Mouse (Mus musculus) hindbrain, embryonic 14.5 days (tissue): Measurements from ENCODE around the gene Rab5c. TPM values are rescaled to one million over a fixed set of nuclear protein-coding genes. Genes with fewer than 3 reads are reported as not detected.

ENCODE experiments used
- ATAC-seq: fragments of 200-750 bp; cut with Nextera tagmentation; 2 replicates; pipeline ENCODE4 v1.8.0; 2017; ENCODE audit warnings: moderate number of reproducible peaks, mild to moderate bottlenecking, moderate TSS enrichment, moderate library complexity; ENCODE audit not compliant: low FRiP score
- DNase-seq: peaks from one replicate; pipeline ENCODE4 v3.0.0-alpha.2; 2015; ENCODE audit warnings: low spot score
- H3K27ac ChIP-seq: fragments of 300-500 bp; sonication (generic); 2 replicates; pipeline ENCODE4 v1.5.1; 2014; ENCODE audit warnings: mild to moderate bottlenecking, moderate library complexity
- H3K27me3 ChIP-seq: fragments of 300-500 bp; sonication (generic); 2 replicates; pipeline ENCODE4 v1.6.1; 2014; ENCODE audit warnings: mild to moderate bottlenecking, low read length, mixed read lengths; ENCODE audit not compliant: control insufficient read depth, insufficient read depth
- H3K36me3 ChIP-seq: fragments of 300-500 bp; sonication (generic); replicated peaks from 2 replicates; pipeline ENCODE4 v1.6.1; 2014; ENCODE audit not compliant: control insufficient read depth, insufficient read depth
- H3K4me1 ChIP-seq: fragments of 300-500 bp; sonication (generic); replicated peaks from 2 replicates; pipeline ENCODE4 v1.6.1; 2014; ENCODE audit warnings: antibody characterized with exemption, low read length, mixed read lengths; ENCODE audit not compliant: control insufficient read depth, insufficient read depth
- H3K4me2 ChIP-seq: fragments of 300-500 bp; sonication (generic); replicated peaks from 2 replicates; pipeline ENCODE4 v1.6.1; 2014; ENCODE audit warnings: mild to moderate bottlenecking, moderate library complexity
- H3K4me3 ChIP-seq: fragments of 300-500 bp; sonication (generic); replicated peaks from 2 replicates; pipeline ENCODE4 v1.5.1; 2014; ENCODE audit warnings: mild to moderate bottlenecking, low read length
- H3K9ac ChIP-seq: fragments of 300-500 bp; sonication (generic); 2 replicates; pipeline ENCODE4 v1.6.1; 2014
- H3K9me3 ChIP-seq: fragments of 300-500 bp; sonication (generic); 2 replicates; pipeline ENCODE4 v1.6.1; 2016; ENCODE audit warnings: low read length; ENCODE audit not compliant: control insufficient read depth
- WGBS: fragments of 180-500 bp; shearing (Covaris S2); extraction: QIAGEN DNeasy Blood & Tissue Kit; methylation state at CpG from one replicate; pipeline ENCODE4 v1.1.7; 2014; 5-methylcytosine and 5-hydroxymethylcytosine counted together
- polyA plus RNA-seq: library from polyadenylated mRNA; unstranded; fragments of >200 nt; fragmentation: Nextera tagmentation; extraction: Ambion mirVana; gene quantifications from 2 replicates; pipeline ENCODE4 v1.2.1, GENCODE M21; 2014

Gene Rab5c
- 80.5 and 105 TPM in 2 replicates for polyA plus RNA-seq

DNA sequence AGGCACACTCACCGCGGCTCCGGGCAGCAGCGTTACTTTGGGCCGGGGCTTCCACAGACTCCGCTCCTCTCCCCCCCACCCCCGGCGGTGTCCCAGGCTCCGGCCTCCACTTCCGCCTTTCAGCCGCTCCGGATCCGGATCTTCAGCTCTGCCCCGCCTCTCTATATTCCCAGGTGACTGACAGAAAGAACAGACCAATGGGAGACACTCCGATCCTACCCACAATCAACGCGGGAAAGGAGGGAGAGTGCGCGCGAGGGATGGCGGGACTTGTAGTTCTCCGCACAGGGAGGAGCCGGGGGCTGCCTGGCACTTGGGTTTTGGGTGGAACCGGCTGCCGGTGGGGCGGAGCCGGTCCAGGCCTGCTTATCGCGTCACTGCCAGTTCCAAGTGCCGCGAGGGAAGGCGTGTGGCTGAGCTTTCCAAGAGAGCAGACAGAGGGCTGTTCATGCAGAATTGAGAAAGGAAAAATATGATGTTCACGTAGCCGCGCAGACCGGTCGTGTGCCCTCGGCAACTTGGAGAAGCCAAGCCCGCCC, at the start of gene Rab5c:
TSS of gene Rab5c (minus strand) at position 150 of the 539 bp plus-strand sequence.
- Histone ChIP-seq H3K27ac (peak within 1 kb of the TSS; percentile 79), H3K9me3 (no peaks in the 10 kb centered on the region), H3K36me3 (peaks cover 19% of the 10 kb centered on the region), H3K4me2 (peak within 1 kb of the TSS; percentile 76), H3K9ac (peak within 1 kb of the TSS; percentile 93), H3K27me3 (no peaks in the 10 kb centered on the region), H3K4me3 (peak within 1 kb of the TSS; percentile 89), H3K4me1 (peaks cover 9% of the 10 kb centered on the region)
- WGBS: under 1% methylated on average over 38 of the region's 39 CpGs
- DNase-seq: peak; percentile 97
- peak; percentile 99 for ATAC-seq

DNA sequence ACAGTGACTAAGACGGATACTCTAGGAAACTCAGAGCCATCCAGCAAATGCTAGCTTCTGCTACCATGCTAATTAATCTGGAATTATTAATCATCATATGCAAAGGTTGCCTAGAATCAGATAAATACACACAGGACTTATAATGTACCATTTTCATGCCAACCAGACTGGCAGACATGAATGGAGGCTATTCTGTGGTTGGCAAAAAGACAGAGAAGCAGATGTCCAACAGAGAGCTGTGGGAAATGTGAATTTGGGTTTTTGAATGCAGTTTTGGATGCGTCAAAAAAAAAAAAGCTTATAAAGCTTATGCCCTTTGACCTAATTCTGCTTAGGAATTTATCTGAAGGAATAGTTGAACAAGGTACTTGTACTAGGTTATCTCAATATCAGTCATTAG, 47.8 kb upstream of the Rab5c start:
- Histone ChIP-seq H3K4me1 (no peaks in the 10 kb centered on the region), H3K27ac (no peak overlapping the region), H3K4me2 (no peak overlapping the region), H3K36me3 (peaks cover 70% of the 10 kb centered on the region), H3K27me3 (no peaks in the 10 kb centered on the region), H3K9ac (no peak overlapping the region), H3K9me3 (no peaks in the 10 kb centered on the region), H3K4me3 (no peak overlapping the region)
- no peak for ATAC-seq
- DNase-seq: no peak
- WGBS: 86% methylated on average over 2 of the region's 2 CpGs

DNA sequence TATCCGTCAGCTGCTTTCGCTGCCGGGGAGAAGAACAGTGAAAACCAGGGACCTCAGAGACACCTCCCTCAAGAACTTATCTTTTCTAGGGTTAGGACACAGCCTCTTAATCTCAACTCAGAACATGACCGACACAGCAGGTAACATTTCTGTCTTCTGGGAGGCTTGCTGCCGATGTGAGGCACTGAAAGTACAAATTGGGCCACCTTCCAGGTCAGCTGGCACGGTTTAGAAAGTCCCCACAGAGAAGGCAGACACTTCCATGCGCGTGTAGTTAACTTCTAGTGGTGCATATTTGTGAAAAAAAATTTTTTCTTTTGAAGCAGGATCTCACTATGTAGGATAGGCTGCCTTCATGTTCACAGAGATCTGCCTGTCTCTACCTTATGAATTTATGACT, 46.3 kb upstream of the Rab5c start:
- H3K27ac ChIP-seq: no peak overlapping the region
- no peaks in the 10 kb centered on the region for H3K9me3 ChIP-seq
- WGBS: 83% methylated on average over 8 of the region's 8 CpGs
- no peak for ATAC-seq
- H3K27me3 ChIP-seq: no peaks in the 10 kb centered on the region
- DNase-seq: no peak
- H3K36me3 ChIP-seq: peaks cover 58% of the 10 kb centered on the region
- no peaks in the 10 kb centered on the region for H3K4me1 ChIP-seq
- no peak overlapping the region for H3K4me2 ChIP-seq
- no peak overlapping the region for H3K9ac ChIP-seq
- H3K4me3 ChIP-seq: no peak overlapping the region

DNA sequence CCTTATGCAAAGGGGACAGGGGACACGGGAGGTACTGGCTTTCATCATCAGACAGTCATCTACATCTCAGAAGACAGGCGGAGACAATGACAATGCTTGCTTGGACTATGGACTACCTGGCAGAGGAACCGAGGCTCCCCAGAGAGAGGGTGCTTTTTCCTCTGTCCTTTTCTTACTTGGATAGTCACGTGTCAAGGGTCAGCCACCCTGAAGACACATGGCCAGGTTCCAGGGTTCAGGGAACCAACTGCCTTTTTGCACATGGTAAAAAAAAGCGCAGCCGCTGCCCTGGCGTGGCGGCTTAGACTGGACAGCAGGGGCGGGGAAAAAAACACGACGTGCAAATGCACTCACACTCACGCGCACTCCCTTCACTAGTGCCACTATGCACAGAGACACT, 44.6 kb upstream of the Rab5c start:
- DNase-seq (no peak), ATAC-seq (no peak)
- peaks cover 50% of the 10 kb centered on the region for H3K36me3 ChIP-seq
- no peak overlapping the region for H3K4me2 ChIP-seq
- H3K9me3 ChIP-seq: no peaks in the 10 kb centered on the region
- WGBS: 92% methylated on average over 13 of the region's 13 CpGs
- no peaks in the 10 kb centered on the region for H3K4me1 ChIP-seq
- no peak overlapping the region for H3K9ac ChIP-seq
- no peak overlapping the region for H3K27ac ChIP-seq
- H3K27me3 ChIP-seq: no peaks in the 10 kb centered on the region
- H3K4me3 ChIP-seq: no peak overlapping the region

DNA sequence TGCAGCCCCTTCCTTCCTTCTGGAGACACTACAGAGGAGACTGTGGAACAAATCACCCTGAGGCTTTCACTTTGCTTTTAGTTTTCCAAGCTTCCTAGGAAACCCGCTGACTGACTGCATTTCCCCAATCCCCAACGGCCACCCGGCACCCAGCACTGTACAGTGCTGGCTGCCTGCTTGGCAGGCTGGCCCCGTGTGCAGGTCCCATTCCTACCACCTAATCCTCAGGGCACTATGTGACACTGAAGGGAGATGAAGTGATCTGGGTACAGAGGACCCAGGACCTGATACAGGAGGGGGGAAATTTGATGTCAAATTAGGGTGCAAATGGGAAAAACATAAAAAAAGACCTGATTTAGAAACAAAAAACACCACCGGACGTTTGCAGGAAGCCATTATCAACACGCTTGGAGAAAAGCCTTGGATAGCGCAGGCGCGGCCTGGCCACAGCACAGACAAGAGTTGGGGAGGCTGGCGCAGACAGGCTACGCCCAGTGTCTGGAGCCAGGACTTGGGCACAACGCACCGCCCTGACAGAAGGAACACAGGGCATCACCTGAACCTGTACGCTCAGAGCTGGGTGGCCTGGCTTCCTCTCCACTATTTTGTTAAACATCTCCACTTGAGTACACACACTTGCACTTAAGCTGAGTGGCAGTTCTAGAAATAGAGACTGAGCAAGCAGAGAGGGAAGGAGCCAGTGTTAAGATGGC, 43.9 kb upstream of the Rab5c start:
- H3K9ac ChIP-seq: no peak overlapping the region
- no peak overlapping the region for H3K27ac ChIP-seq
- DNase-seq (no peak), ATAC-seq (no peak)
- no peak overlapping the region for H3K4me2 ChIP-seq
- 94% methylated on average over 15 of the region's 15 CpGs for WGBS
- H3K4me1 ChIP-seq: no peaks in the 10 kb centered on the region
- no peaks in the 10 kb centered on the region for H3K27me3 ChIP-seq
- no peak overlapping the region for H3K4me3 ChIP-seq
- H3K36me3 ChIP-seq: peaks cover 43% of the 10 kb centered on the region
- H3K9me3 ChIP-seq: no peaks in the 10 kb centered on the region

DNA sequence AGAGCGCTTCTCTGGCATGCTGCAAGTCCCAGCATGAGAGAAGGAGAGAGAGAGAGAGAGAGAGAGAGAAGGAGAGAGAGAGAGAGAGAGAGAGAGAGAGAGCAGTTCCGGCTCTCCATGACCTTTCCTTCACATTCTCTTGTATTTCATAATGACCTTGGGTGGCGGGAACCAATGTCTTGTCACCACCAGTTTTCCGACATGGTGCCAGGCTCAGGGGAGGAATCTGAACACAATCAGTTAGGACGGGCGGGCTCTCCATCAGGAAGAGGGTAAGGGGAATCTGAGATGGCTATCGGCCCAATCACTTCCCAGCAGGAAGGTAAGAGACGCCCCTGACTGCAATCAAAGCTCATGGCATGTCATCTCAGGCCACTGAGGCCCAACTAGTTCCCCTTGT, 42.2 kb upstream of the Rab5c start:
- Histone ChIP-seq H3K4me1 (no peaks in the 10 kb centered on the region), H3K9me3 (no peaks in the 10 kb centered on the region), H3K27me3 (no peaks in the 10 kb centered on the region), H3K27ac (no peak overlapping the region), H3K4me2 (no peak overlapping the region), H3K9ac (no peak overlapping the region), H3K4me3 (no peak overlapping the region), H3K36me3 (peaks cover 40% of the 10 kb centered on the region)
- DNase-seq (no peak), ATAC-seq (no peak)
- 86% methylated on average over 8 of the region's 8 CpGs for WGBS

DNA sequence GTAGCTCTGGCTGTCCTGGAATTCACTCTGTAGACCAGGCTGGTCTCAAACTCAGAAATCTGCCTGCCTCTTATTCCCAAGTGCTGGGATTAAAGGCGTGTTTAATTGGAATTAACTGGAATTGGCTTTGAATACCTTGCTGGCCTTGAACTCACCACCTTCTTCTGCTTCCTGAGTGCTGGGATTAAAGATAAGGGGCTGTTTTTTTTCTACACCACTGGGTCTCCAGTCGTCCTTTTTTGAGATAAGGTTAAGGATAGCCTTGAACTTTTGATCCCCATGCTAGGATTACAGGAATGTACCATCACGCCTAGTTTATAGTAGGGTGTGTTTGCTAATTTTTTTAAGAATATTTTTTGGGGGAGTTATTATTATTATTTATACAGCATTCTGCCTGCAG, 40.1 kb upstream of the Rab5c start:
- H3K4me2 ChIP-seq: no peak overlapping the region
- no peak overlapping the region for H3K9ac ChIP-seq
- H3K9me3 ChIP-seq: no peaks in the 10 kb centered on the region
- H3K4me1 ChIP-seq: no peaks in the 10 kb centered on the region
- ATAC-seq: no peak
- WGBS: 79% methylated on average over 3 of the region's 3 CpGs
- H3K27ac ChIP-seq: no peak overlapping the region
- peaks cover 21% of the 10 kb centered on the region for H3K36me3 ChIP-seq
- H3K27me3 ChIP-seq: no peaks in the 10 kb centered on the region
- H3K4me3 ChIP-seq: no peak overlapping the region
- no peak for DNase-seq

DNA sequence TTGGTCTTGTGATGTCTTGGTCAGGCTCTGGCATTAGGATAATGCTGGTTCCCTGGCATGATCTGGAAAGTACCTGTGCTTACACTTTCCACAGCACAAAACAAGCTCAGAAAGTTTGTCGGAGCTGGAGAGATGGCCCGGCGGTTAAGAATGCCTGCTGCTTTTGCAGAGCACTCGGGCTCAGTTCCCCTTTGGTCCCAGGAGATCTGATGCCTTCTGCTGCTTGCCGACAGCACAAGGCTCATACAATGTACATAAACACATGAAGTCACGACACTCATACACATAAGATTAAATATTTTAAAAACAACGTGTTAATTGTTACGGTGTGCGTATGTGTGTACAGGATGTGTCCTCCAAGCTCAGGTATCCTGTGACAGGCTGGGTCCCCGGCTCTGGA, 37.9 kb upstream of the Rab5c start:
- Histone ChIP-seq H3K36me3 (peaks cover 7% of the 10 kb centered on the region; the same call in 1 of the 2 replicates), H3K27ac (no peak overlapping the region), H3K9ac (no peak overlapping the region), H3K9me3 (no peaks in the 10 kb centered on the region), H3K4me1 (no peaks in the 10 kb centered on the region), H3K27me3 (no peaks in the 10 kb centered on the region), H3K4me2 (no peak overlapping the region), H3K4me3 (no peak overlapping the region)
- DNase-seq: no peak
- no peak for ATAC-seq
- 87% methylated on average over 10 of the region's 10 CpGs for WGBS

DNA sequence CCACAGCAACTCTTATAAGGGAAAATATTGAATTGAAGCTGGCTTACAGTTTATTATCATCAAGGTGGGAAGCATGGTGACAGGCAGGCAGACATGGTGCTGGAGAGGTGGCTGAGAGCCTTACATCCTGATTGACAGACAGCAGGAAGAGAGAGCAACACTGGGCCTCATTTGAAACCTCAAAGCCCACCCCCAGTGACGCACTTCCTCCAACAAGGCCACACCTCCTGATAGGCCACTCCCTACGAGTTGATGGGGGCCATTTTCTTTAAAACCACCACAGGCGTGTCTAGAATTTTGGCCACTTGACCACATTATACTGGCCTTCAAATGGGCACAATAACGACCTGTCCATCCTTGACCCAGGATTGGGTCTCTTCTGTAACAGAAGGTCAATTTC, 36.2 kb upstream of the Rab5c start:
- Histone ChIP-seq H3K4me1 (no peaks in the 10 kb centered on the region), H3K27me3 (no peaks in the 10 kb centered on the region), H3K9ac (no peak overlapping the region), H3K36me3 (peaks cover 6% of the 10 kb centered on the region; the same call in 1 of the 2 replicates), H3K27ac (no peak overlapping the region), H3K4me2 (no peak overlapping the region), H3K4me3 (no peak overlapping the region), H3K9me3 (no peaks in the 10 kb centered on the region)
- 84% methylated on average over 4 of the region's 4 CpGs for WGBS
- ATAC-seq (no peak), DNase-seq (no peak)
